Mouse (Mus musculus) stomach, postnatal 0 days (tissue): ENCODE data around the gene Pip5k1b.

Experiments
- CTCF ChIP-seq: IDR thresholded peaks from 2 replicates; pipeline ENCODE4 v1.5.1; 2016; ENCODE audit warnings: antibody characterized with exemption, low read depth, mild to moderate bottlenecking, moderate library complexity
- EP300 ChIP-seq: optimal IDR thresholded peaks from 2 replicates; pipeline ENCODE3; 2016; ENCODE audit warnings: antibody characterized with exemption

DNA sequence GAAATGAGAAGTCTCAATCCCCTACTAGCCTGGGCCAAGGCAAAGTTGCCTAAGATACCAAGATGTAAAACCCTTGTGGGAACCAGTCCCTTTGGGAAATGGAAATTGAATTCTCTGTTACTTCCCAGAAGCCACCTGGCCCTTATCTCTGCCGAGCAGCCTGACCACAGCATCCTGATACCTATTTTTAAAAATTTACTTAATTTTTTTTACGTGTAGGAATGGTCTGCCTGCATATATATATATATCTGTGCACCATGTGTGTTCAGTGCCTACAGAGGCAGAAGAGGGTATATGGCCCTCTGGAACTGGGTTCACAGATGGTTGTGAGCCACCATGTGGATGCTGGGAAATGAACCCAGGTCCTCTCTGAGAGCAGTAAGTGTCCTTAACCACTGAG is 224.4 kb downstream of the Pip5k1b start:
- TF ChIP-seq CTCF (no peak), EP300 (no peak)
